Mouse (Mus musculus): ENCODE data around the gene Bud31. TPM values are rescaled to one million over a fixed set of nuclear protein-coding genes. Genes with fewer than 3 reads are reported as not detected.

Bud31 gene
- polyA plus RNA-seq, 1 experiment = 194 TPM

GRCm38 (mm10) chr5:145113416-145113815 is 26.7 kb upstream of the Bud31 start:
- no peaks in the 10 kb centered on the region for H3K4me1 ChIP-seq (ENCODE audit: control insufficient read depth, insufficient read depth, low read length)
- peak overlapping the region; percentile 33 for H3K4me3 ChIP-seq (ENCODE audit: insufficient read depth, low read length)
- H3K27ac ChIP-seq (ENCODE audit: insufficient read depth, low read length) = no peak overlapping the region
- TF ChIP-seq CTCF (IDR thresholded peaks at IDR 0.05; ENCODE audit: borderline replicate concordance, insufficient read depth, low read length) (no peak), POLR2A (IDR thresholded peaks at IDR 0.05; ENCODE audit: low read depth, low read length) (no peak)

- H3K4me3 ChIP-seq (ENCODE audit: insufficient read depth, low read length) = peak within 1 kb of the TSS; percentile 92
- TF ChIP-seq POLR2A (IDR thresholded peaks at IDR 0.05; ENCODE audit: low read depth, low read length) (peak; percentile 94), CTCF (IDR thresholded peaks at IDR 0.05; ENCODE audit: borderline replicate concordance, insufficient read depth, low read length) (no peak)
- peak within 1 kb of the TSS; percentile 56 for H3K27ac ChIP-seq (ENCODE audit: insufficient read depth, low read length)
- no peaks in the 10 kb centered on the region for H3K4me1 ChIP-seq (ENCODE audit: control insufficient read depth, insufficient read depth, low read length)
These were observed 26.0 kb upstream of the Bud31 start, which contains the start of gene Arpc1b for GRCm38 (mm10) chr5:145114071-145114605. Gene Arpc1b (plus strand): TSS chr5:145114215.

GRCm38 (mm10) chr5:145114606-145115473 is 25.3 kb upstream of the Bud31 start:
- Histone ChIP-seq H3K4me3 (ENCODE audit: insufficient read depth, low read length) (peak overlapping the region; percentile 92), H3K4me1 (ENCODE audit: control insufficient read depth, insufficient read depth, low read length) (no peaks in the 10 kb centered on the region), H3K27ac (ENCODE audit: insufficient read depth, low read length) (peak overlapping the region; percentile 56)
- TF ChIP-seq CTCF (IDR thresholded peaks at IDR 0.05; ENCODE audit: borderline replicate concordance, insufficient read depth, low read length) (no peak), POLR2A (IDR thresholded peaks at IDR 0.05; ENCODE audit: low read depth, low read length) (no peak)

DNA sequence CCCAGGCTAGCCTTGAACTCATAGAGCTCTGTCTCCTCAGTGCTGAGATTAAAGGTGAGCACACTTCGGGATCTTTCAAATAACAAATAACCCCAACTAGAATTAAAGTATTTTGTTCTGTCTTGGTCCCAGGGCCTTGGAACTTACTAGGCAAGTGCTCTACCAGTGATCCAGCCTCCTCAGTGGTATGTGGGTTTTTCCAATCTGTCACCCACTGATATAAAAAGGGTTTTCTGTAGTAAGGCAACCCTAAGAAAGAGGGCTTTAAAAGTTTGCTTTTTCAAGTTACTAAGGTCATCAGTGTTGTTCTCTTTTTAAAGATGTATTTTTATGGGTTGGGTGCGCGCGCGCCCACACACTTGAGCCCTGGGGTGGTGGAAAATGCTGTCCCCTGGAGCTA is 24.4 kb upstream of the Bud31 start:
- TF ChIP-seq POLR2A (IDR thresholded peaks at IDR 0.05; ENCODE audit: low read depth, low read length) = no peak
- TF ChIP-seq CTCF (IDR thresholded peaks at IDR 0.05; ENCODE audit: borderline replicate concordance, insufficient read depth, low read length) = no peak
- H3K4me1 ChIP-seq (ENCODE audit: control insufficient read depth, insufficient read depth, low read length) = no peaks in the 10 kb centered on the region
- peak overlapping the region; percentile 84 for H3K27ac ChIP-seq (ENCODE audit: insufficient read depth, low read length)
- peak overlapping the region; percentile 92 for H3K4me3 ChIP-seq (ENCODE audit: insufficient read depth, low read length)

- Histone ChIP-seq H3K27ac (ENCODE audit: insufficient read depth, low read length) (peak overlapping the region; percentile 84), H3K4me1 (ENCODE audit: control insufficient read depth, insufficient read depth, low read length) (no peaks in the 10 kb centered on the region), H3K4me3 (ENCODE audit: insufficient read depth, low read length) (peak overlapping the region; percentile 92)
- TF ChIP-seq CTCF (IDR thresholded peaks at IDR 0.05; ENCODE audit: borderline replicate concordance, insufficient read depth, low read length) = no peak
- no peak for TF ChIP-seq POLR2A (IDR thresholded peaks at IDR 0.05; ENCODE audit: low read depth, low read length)
These were observed 23.8 kb upstream of the Bud31 start for GRCm38 (mm10) chr5:145116316-145116715.

DNA sequence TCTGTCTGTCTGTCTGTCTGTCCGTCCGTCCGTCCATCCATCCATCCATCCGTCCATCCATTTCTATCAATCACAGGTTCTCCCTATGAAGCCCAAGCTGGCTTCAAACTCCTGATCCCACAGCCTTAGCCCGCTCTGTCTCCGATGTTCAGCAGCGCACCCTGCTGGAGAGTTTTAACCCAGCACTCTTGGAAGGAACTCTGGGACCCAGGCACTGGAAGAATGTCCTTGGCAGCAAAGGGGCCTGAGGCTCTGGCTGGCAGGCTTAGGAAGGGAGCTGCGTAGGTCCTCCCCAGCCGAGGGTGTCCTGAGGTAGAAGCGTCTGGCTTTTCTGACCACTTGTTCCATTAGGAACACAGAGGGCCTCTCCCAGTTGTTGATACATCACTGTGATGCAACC is 23.2 kb upstream of the Bud31 start:
- peak overlapping the region; percentile 17; the same call in 1 of the 2 replicates for H3K4me3 ChIP-seq (ENCODE audit: insufficient read depth, low read length)

DNA sequence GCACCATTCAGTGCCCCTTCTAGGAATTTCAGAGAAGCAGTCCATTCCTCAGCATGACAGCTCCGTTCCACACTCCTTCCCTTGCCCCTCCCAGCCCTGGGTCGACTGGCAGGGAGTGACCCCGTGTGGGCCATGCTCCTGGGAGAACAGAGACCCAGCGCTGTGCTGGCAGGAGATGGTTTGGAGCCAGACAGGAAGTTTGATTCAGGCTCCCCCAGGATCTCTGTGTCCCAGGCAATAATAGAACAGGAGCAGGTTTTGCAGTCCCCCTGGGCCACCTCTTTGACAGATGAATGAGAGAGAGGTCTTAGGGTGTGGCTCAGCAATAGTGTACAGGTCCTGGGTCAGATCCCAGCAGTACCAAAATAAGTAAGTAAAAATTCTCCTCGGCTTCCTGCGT is 22.2 kb upstream of the Bud31 start:
- Histone ChIP-seq H3K4me3 (ENCODE audit: insufficient read depth, low read length) (no peak overlapping the region), H3K4me1 (ENCODE audit: control insufficient read depth, insufficient read depth, low read length) (no peaks in the 10 kb centered on the region), H3K27ac (ENCODE audit: insufficient read depth, low read length) (no peak overlapping the region)
- TF ChIP-seq CTCF (IDR thresholded peaks at IDR 0.05; ENCODE audit: borderline replicate concordance, insufficient read depth, low read length) (no peak), POLR2A (IDR thresholded peaks at IDR 0.05; ENCODE audit: low read depth, low read length) (no peak)

More for the DNA sequence above, 23.2 kb upstream of the Bud31 start:
- H3K27ac ChIP-seq (ENCODE audit: insufficient read depth, low read length) = peak overlapping the region; percentile 84
- no peak for TF ChIP-seq POLR2A (IDR thresholded peaks at IDR 0.05; ENCODE audit: low read depth, low read length)
- peak; percentile 36; the same call in 1 of the 2 replicates for TF ChIP-seq CTCF (IDR thresholded peaks at IDR 0.05; ENCODE audit: borderline replicate concordance, insufficient read depth, low read length)
- no peaks in the 10 kb centered on the region for H3K4me1 ChIP-seq (ENCODE audit: control insufficient read depth, insufficient read depth, low read length)

DNA sequence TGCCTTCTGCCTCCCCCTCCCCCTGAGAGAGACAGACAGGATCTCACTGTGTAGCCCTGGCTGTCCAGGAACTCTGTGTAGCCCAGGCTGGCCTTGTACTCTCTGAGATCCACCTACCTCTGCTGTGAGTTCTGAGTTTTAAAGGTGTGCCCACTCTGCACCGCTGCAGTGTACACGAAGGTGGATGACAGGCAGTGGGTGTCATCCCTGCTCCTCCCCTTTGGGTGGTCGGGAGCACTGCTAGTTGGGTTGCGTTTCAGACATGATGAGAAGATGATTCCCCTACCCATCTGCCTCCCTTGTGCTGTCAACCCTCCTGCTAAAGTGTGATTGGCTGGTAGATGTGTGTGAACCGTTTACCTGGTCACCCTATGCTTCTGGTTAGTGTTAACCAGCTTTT is 21.7 kb upstream of the Bud31 start:
- no peak overlapping the region for H3K4me3 ChIP-seq (ENCODE audit: insufficient read depth, low read length)
- TF ChIP-seq CTCF (IDR thresholded peaks at IDR 0.05; ENCODE audit: borderline replicate concordance, insufficient read depth, low read length) = no peak
- no peak for TF ChIP-seq POLR2A (IDR thresholded peaks at IDR 0.05; ENCODE audit: low read depth, low read length)
- H3K4me1 ChIP-seq (ENCODE audit: control insufficient read depth, insufficient read depth, low read length) = no peaks in the 10 kb centered on the region
- H3K27ac ChIP-seq (ENCODE audit: insufficient read depth, low read length) = no peak overlapping the region

DNA sequence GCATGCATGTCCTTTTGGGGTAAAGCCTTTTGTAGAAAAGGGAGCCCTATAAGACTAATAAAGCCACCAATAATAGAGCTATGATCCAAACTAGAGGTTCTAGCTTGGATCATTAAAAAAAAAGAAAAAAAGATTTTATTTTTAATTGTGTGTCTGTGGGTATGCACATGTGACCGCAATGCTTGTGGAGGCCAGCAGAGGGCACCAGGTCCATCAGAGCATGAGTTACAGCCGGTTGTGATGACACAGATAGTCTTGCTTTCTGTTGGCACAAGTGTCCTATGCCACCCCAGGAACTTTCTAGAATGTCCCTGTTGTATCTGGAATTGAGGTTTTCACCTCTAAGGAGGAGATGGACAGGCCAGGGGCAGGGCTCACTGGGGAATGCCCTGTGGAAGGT is 20.8 kb upstream of the Bud31 start:
- H3K27ac ChIP-seq (ENCODE audit: insufficient read depth, low read length) = no peak overlapping the region
- H3K4me1 ChIP-seq (ENCODE audit: control insufficient read depth, insufficient read depth, low read length) = no peaks in the 10 kb centered on the region
- TF ChIP-seq CTCF (IDR thresholded peaks at IDR 0.05; ENCODE audit: borderline replicate concordance, insufficient read depth, low read length) (peak; percentile 42; the same call in 1 of the 2 replicates), POLR2A (IDR thresholded peaks at IDR 0.05; ENCODE audit: low read depth, low read length) (no peak)
- no peak overlapping the region for H3K4me3 ChIP-seq (ENCODE audit: insufficient read depth, low read length)

GRCm38 (mm10) chr5:145120921-145121320 is 19.2 kb upstream of the Bud31 start:
- TF ChIP-seq POLR2A (IDR thresholded peaks at IDR 0.05; ENCODE audit: low read depth, low read length) = no peak
- no peak for TF ChIP-seq CTCF (IDR thresholded peaks at IDR 0.05; ENCODE audit: borderline replicate concordance, insufficient read depth, low read length)
- Histone ChIP-seq H3K4me1 (ENCODE audit: control insufficient read depth, insufficient read depth, low read length) (no peaks in the 10 kb centered on the region), H3K27ac (ENCODE audit: insufficient read depth, low read length) (no peak overlapping the region), H3K4me3 (ENCODE audit: insufficient read depth, low read length) (no peak overlapping the region)
